Mouse (Mus musculus) forebrain, embryonic 16.5 days (tissue): Measurements from ENCODE around the gene Marco. TPM values are rescaled to one million over a fixed set of nuclear protein-coding genes. Genes with fewer than 3 reads are reported as not detected.

Source experiments
- ATAC-seq: fragments of 200-750 bp; cut with Nextera tagmentation; 2 replicates; pipeline ENCODE4 v1.8.0; 2017; ENCODE audit warnings: mild to moderate bottlenecking, moderate library complexity
- H3K27ac ChIP-seq: fragments of 300-500 bp; sonication (generic); 2 replicates; pipeline ENCODE4 v1.5.1; 2014; ENCODE audit warnings: low read length, control low read depth
- H3K27me3 ChIP-seq: fragments of 300-500 bp; sonication (generic); replicated peaks from 2 replicates; pipeline ENCODE4 v1.6.1; 2014; ENCODE audit warnings: low read length; ENCODE audit not compliant: control insufficient read depth, insufficient read depth
- H3K36me3 ChIP-seq: fragments of 300-500 bp; sonication (generic); 2 replicates; pipeline ENCODE4 v1.6.1; 2014; ENCODE audit not compliant: control insufficient read depth, insufficient read depth
- H3K4me1 ChIP-seq: fragments of 300-500 bp; sonication (generic); replicated peaks from 2 replicates; pipeline ENCODE4 v1.6.1; 2014; ENCODE audit warnings: low read length; ENCODE audit not compliant: control insufficient read depth, insufficient read depth
- H3K4me2 ChIP-seq: fragments of 300-500 bp; sonication (generic); 2 replicates; pipeline ENCODE4 v1.6.1; 2014; ENCODE audit warnings: mild to moderate bottlenecking, low read length, control low read depth
- H3K4me3 ChIP-seq: fragments of 300-500 bp; sonication (generic); replicated peaks from 2 replicates; pipeline ENCODE4 v1.5.1; 2014; ENCODE audit warnings: mild to moderate bottlenecking, low read length, control low read depth
- H3K9ac ChIP-seq: fragments of 300-500 bp; sonication (generic); replicated peaks from 2 replicates; pipeline ENCODE4 v1.6.1; 2014; ENCODE audit warnings: low read depth, low read length, control low read depth
- H3K9me3 ChIP-seq: fragments of 300-500 bp; sonication (generic); 2 replicates; pipeline ENCODE4 v1.6.1; 2016; ENCODE audit warnings: low read length; ENCODE audit not compliant: control insufficient read depth
- WGBS: fragments of 180-500 bp; shearing (Covaris S2); extraction: QIAGEN DNeasy Blood & Tissue Kit; methylation state at CpG from one replicate; pipeline ENCODE4 v1.1.7; 2014; 5-methylcytosine and 5-hydroxymethylcytosine counted together
- polyA plus RNA-seq: library from polyadenylated mRNA; unstranded; fragments of >200 nt; fragmentation: Nextera tagmentation; extraction: Ambion mirVana; gene quantifications from 2 replicates; pipeline ENCODE4 v1.2.1, GENCODE M21; 2015

Gene Marco
- polyA plus RNA-seq, 1 experiment from 2014 or later = 0.10 TPM

GRCm38 (mm10) chr1:120504046-120504710 lies 646 bp downstream of the Marco start:
- 53% methylated on average over 6 of the region's 6 CpGs for WGBS
- no peak overlapping the region for H3K27ac ChIP-seq
- no peaks in the 10 kb centered on the region for H3K27me3 ChIP-seq
- no peaks in the 10 kb centered on the region for H3K36me3 ChIP-seq
- H3K9me3 ChIP-seq = no peaks in the 10 kb centered on the region
- H3K9ac ChIP-seq = no peak overlapping the region
- ATAC-seq = no peak
- no peak overlapping the region for H3K4me2 ChIP-seq
- H3K4me1 ChIP-seq = no peaks in the 10 kb centered on the region
- H3K4me3 ChIP-seq = no peak overlapping the region

DNA sequence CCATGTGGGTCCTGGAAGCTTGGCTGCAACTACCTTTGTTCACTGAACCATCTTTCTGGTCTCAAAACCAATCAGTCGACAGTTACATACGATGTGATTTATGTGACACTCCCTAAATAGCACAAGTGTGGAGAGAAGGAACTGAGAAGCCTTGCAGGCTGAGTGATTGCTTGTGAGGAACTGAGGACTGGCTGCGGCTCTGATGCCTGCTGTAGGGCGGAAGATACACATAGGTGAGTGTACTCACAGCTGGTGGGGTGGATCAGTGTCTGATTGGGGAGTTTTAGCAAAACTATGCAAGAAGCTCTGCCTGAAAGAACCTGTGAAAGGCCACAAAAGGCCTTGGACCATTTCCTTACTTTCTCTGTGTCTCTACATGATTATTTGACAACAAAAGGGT lies 3.3 kb downstream of the Marco start:
- H3K4me1 ChIP-seq = no peaks in the 10 kb centered on the region
- H3K27ac ChIP-seq = no peak overlapping the region
- no peaks in the 10 kb centered on the region for H3K9me3 ChIP-seq
- 80% methylated on average over 4 of the region's 4 CpGs for WGBS
- H3K27me3 ChIP-seq = no peaks in the 10 kb centered on the region
- no peak overlapping the region for H3K9ac ChIP-seq
- H3K36me3 ChIP-seq = no peaks in the 10 kb centered on the region
- H3K4me3 ChIP-seq = no peak overlapping the region
- no peak for ATAC-seq
- H3K4me2 ChIP-seq = no peak overlapping the region

GRCm38 (mm10) chr1:120498036-120498435 lies 6.8 kb downstream of the Marco start:
- Histone ChIP-seq H3K4me1 (no peaks in the 10 kb centered on the region), H3K27ac (no peak overlapping the region), H3K4me2 (no peak overlapping the region), H3K36me3 (no peaks in the 10 kb centered on the region), H3K27me3 (no peaks in the 10 kb centered on the region), H3K4me3 (no peak overlapping the region), H3K9ac (no peak overlapping the region), H3K9me3 (no peaks in the 10 kb centered on the region)
- 67% methylated on average over 4 of the region's 4 CpGs for WGBS
- ATAC-seq = no peak

- ATAC-seq = no peak
- Histone ChIP-seq H3K4me3 (no peak overlapping the region), H3K27me3 (no peaks in the 10 kb centered on the region), H3K36me3 (no peaks in the 10 kb centered on the region), H3K27ac (no peak overlapping the region), H3K4me2 (no peak overlapping the region), H3K4me1 (no peaks in the 10 kb centered on the region), H3K9ac (no peak overlapping the region), H3K9me3 (no peaks in the 10 kb centered on the region)
- WGBS = 26% methylated on average over 5 of the region's 5 CpGs
Observed at GRCm38 (mm10) chr1:120480937-120481336, 23.9 kb downstream of the Marco start.

GRCm38 (mm10) chr1:120474825-120475224 lies 30.0 kb downstream of the Marco start:
- Histone ChIP-seq H3K27ac (no peak overlapping the region), H3K9ac (no peak overlapping the region), H3K27me3 (no peaks in the 10 kb centered on the region), H3K4me2 (no peak overlapping the region), H3K9me3 (no peaks in the 10 kb centered on the region), H3K4me3 (no peak overlapping the region), H3K4me1 (no peaks in the 10 kb centered on the region), H3K36me3 (no peaks in the 10 kb centered on the region)
- WGBS = 75% methylated on average over 4 of the region's 4 CpGs
- no peak for ATAC-seq

GRCm38 (mm10) chr1:120468891-120469290 lies 35.9 kb downstream of the Marco start:
- no peak overlapping the region for H3K9ac ChIP-seq
- no peaks in the 10 kb centered on the region for H3K36me3 ChIP-seq
- 14% methylated on average over 15 of the region's 15 CpGs for WGBS
- no peaks in the 10 kb centered on the region for H3K9me3 ChIP-seq
- no peak overlapping the region for H3K4me2 ChIP-seq
- no peak for ATAC-seq
- H3K4me3 ChIP-seq = no peak overlapping the region
- no peak overlapping the region for H3K27ac ChIP-seq
- no peaks in the 10 kb centered on the region for H3K27me3 ChIP-seq
- no peaks in the 10 kb centered on the region for H3K4me1 ChIP-seq

- WGBS = 88% methylated on average over 2 of the region's 2 CpGs
Observed at GRCm38 (mm10) chr1:120467323-120467722, 37.5 kb downstream of the Marco start.

DNA sequence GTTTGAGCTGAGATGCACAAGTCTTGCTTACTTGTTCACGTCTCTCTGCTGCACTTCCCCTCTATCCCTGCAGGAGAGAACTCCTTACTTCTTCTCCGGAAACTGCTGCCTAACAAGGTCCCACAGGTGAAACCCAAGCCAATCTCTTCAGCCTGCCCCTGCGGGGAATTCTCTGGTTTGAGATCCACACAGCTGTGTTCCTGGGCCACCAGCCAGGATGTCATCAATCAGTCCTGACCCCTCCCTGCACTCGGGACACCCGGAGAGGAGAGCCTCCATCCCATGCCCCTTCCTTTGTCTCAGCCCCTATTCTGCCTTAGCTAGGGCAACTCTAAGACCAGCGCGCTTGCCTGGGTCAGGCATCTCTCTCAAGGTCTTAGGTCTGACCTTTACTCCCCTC lies 38.1 kb downstream of the Marco start:
- no peaks in the 10 kb centered on the region for H3K27me3 ChIP-seq
- H3K4me3 ChIP-seq = no peak overlapping the region
- 34% methylated on average over 7 of the region's 7 CpGs for WGBS
- no peaks in the 10 kb centered on the region for H3K4me1 ChIP-seq
- H3K9me3 ChIP-seq = no peaks in the 10 kb centered on the region
- H3K27ac ChIP-seq = no peak overlapping the region
- no peak overlapping the region for H3K9ac ChIP-seq
- H3K36me3 ChIP-seq = no peaks in the 10 kb centered on the region
- ATAC-seq = no peak
- H3K4me2 ChIP-seq = no peak overlapping the region

More at GRCm38 (mm10) chr1:120467323-120467722, 37.5 kb downstream of the Marco start:
- Histone ChIP-seq H3K36me3 (no peaks in the 10 kb centered on the region), H3K27ac (no peak overlapping the region), H3K4me2 (no peak overlapping the region), H3K9ac (no peak overlapping the region), H3K9me3 (no peaks in the 10 kb centered on the region), H3K4me1 (no peaks in the 10 kb centered on the region), H3K4me3 (no peak overlapping the region), H3K27me3 (no peaks in the 10 kb centered on the region)
- no peak for ATAC-seq

GRCm38 (mm10) chr1:120459032-120459431 lies 45.8 kb downstream of the Marco start:
- Histone ChIP-seq H3K9me3 (no peaks in the 10 kb centered on the region), H3K9ac (no peak overlapping the region), H3K4me3 (no peak overlapping the region), H3K27ac (no peak overlapping the region), H3K36me3 (no peaks in the 10 kb centered on the region), H3K4me1 (no peaks in the 10 kb centered on the region), H3K4me2 (no peak overlapping the region), H3K27me3 (no peaks in the 10 kb centered on the region)
- WGBS = 55% methylated on average over 6 of the region's 6 CpGs
- ATAC-seq = no peak

DNA sequence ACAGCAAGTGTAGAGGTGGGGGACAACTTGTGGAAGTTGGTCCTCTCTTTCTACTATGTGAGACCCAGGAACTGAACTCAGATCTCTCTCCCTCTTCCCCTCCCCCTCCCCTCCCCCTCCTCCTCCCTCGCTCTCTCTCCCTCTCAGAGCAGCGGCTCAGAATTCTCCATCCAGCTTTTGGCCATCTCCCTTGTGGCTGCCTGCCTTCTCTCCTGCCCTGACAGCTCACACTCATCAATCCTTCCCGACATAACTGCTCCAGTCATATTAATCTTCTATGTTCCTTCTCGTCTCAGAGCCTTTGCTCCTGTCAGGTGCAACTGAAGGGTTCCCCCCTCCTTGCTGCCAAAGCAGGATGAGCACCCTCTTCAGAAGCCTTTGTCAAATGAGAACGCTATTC lies 46.3 kb downstream of the Marco start:
- no peaks in the 10 kb centered on the region for H3K27me3 ChIP-seq
- H3K36me3 ChIP-seq = no peaks in the 10 kb centered on the region
- no peaks in the 10 kb centered on the region for H3K9me3 ChIP-seq
- ATAC-seq = no peak
- H3K4me3 ChIP-seq = no peak overlapping the region
- H3K27ac ChIP-seq = no peak overlapping the region
- H3K4me1 ChIP-seq = no peaks in the 10 kb centered on the region
- 39% methylated on average over 5 of the region's 5 CpGs for WGBS
- no peak overlapping the region for H3K4me2 ChIP-seq
- no peak overlapping the region for H3K9ac ChIP-seq
